Mouse (Mus musculus) brain, embryonic 14.5 days (tissue): ENCODE measurements at regions not wholly inside any gene's neighbourhood (a gene's known extent, or its start where the extent isn't known, plus 50 kb on each side); places are given as distances from the start of the nearest gene placed in this dataset.

Experiments
- DNase-seq: peaks from one replicate; pipeline ENCODE4 v3.0.0-alpha.2; 2011; ENCODE audit warnings: low read depth
- CTCF ChIP-seq: fragments of 200-500 bp; IDR thresholded peaks from 2 replicates; pipeline ENCODE4 v1.5.1; 2012; ENCODE audit warnings: inconsistent platforms, mild to moderate bottlenecking, moderate library complexity, borderline replicate concordance; ENCODE audit not compliant: insufficient read depth, insufficient read length; ENCODE audit errors: extremely low read depth
- POLR2A ChIP-seq: fragments of 200-500 bp; IDR thresholded peaks from 2 replicates; pipeline ENCODE4 v1.6.1; 2012; ENCODE audit warnings: mild to moderate bottlenecking, inconsistent platforms, borderline replicate concordance; ENCODE audit not compliant: poor library complexity, insufficient read depth, insufficient read length, severe bottlenecking; ENCODE audit errors: extremely low read depth

GRCm38 (mm10) chr1:69746575-69747290, 59.7 kb upstream of the Ikzf2 start:
- DNase-seq, result no peak
- TF ChIP-seq CTCF (no peak), POLR2A (no peak)

- DNase-seq, result no peak
- no peak for TF ChIP-seq CTCF
- TF ChIP-seq POLR2A, result no peak
These were observed 65.7 kb upstream of the Ikzf2 start for GRCm38 (mm10) chr1:69752724-69753123.

- TF ChIP-seq CTCF (no peak), POLR2A (no peak)
- no peak for DNase-seq
These were observed 69.1 kb upstream of the Spag16 start for GRCm38 (mm10) chr1:69757702-69758101.

- TF ChIP-seq POLR2A (no peak), CTCF (no peak)
- peak; percentile 30 for DNase-seq
These were observed 67.2 kb upstream of the Spag16 start for GRCm38 (mm10) chr1:69759544-69759943.

- no peak for TF ChIP-seq CTCF
- TF ChIP-seq POLR2A, result no peak
- peak; percentile 62 for DNase-seq
These were observed 58.1 kb upstream of the Spag16 start for GRCm38 (mm10) chr1:69768714-69769113.

- TF ChIP-seq POLR2A (no peak), CTCF (no peak)
- no peak for DNase-seq
These were observed 56.6 kb upstream of the Spag16 start for GRCm38 (mm10) chr1:69770209-69770608.

- TF ChIP-seq CTCF (no peak), POLR2A (no peak)
- no peak for DNase-seq
These were observed 55.3 kb upstream of the Spag16 start for GRCm38 (mm10) chr1:69771436-69771835.

- TF ChIP-seq POLR2A (no peak), CTCF (peak; percentile 45; the same call in 1 of the 2 replicates)
These were observed 51.2 kb upstream of the Spag16 start for GRCm38 (mm10) chr1:69775589-69775988.

More at GRCm38 (mm10) chr1:69775589-69775988, 51.2 kb upstream of the Spag16 start:
- DNase-seq, result no peak
